Mouse (Mus musculus) heart, postnatal 4 days (tissue): ENCODE measurements around the gene Fam173b. TPM values are rescaled to one million over a fixed set of nuclear protein-coding genes. Genes with fewer than 3 reads are reported as not detected.
A peak's percentile ranks its signal among the peaks of the same experiment; 100 is the strongest.
"Not testable (repeated sequence)": the region's sequence is repeated elsewhere in the genome, so short reads cannot be mapped to it uniquely, and the experiment has no call there.

Source experiments
- DNase-seq: peaks from one replicate; pipeline ENCODE4 v3.0.0; 2021
- total RNA-seq, 2 experiments: library from RNA; stranded (reverse); gene quantifications; 2 replicates each; pipeline ENCODE4 v1.2.3; 2021

Gene Fam173b
- 10 to 100 TPM; 17.1 to 18.6 TPM for total RNA-seq

DNA sequence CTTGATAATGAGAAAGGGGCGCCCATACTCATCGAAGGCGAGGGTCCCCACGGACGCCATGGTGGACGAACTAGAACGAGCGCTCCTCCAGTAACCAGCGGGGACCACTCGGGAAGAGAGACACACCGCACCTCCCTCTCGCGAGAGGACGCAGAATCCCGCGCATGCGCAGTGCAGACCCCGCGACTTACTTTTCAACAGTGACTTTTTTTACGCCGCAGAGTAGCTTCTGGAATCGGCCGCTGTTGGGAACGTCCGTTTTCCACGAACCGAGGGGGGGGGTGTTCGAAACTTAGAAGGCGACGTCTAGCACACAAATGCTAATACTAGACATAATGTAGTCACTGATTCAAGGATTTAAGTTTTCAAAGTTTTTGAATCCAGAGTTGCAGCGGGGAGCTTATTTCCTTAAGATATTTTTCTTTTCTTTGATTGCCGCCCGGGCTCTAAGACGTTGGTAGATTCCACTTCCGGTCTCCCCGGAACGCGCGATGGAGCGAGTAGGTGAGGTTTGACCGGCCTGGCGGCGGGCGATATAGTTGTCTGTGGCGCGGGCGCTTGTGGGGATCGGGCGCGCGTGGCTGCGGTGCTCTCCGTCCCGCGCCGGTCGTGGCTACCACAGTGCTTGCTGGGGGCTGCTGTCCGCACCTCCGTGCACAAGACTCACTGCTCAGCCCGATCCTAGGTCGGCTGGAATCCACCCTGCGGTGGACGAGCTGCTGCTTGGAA is at the start of gene Fam173b, which contains the start of gene Cct5:
Gene Fam173b, plus strand, starts transcription at position 207 of the 729 bp plus-strand sequence.
Gene Cct5, minus strand, starts transcription at position 159 of the 729 bp plus-strand sequence.
- peak; percentile 99 for DNase-seq

- DNase-seq: no peak
Measured at GRCm38 (mm10) chr15:31554855-31555254, 46.8 kb upstream of the Fam173b start.

GRCm38 (mm10) chr15:31561390-31561789 is 40.3 kb upstream of the Fam173b start:
- DNase-seq: no peak

- no peak for DNase-seq
Measured at GRCm38 (mm10) chr15:31561976-31562375, 39.7 kb upstream of the Fam173b start.

- DNase-seq: no peak
Measured at GRCm38 (mm10) chr15:31562847-31563246, 38.8 kb upstream of the Fam173b start.

DNA sequence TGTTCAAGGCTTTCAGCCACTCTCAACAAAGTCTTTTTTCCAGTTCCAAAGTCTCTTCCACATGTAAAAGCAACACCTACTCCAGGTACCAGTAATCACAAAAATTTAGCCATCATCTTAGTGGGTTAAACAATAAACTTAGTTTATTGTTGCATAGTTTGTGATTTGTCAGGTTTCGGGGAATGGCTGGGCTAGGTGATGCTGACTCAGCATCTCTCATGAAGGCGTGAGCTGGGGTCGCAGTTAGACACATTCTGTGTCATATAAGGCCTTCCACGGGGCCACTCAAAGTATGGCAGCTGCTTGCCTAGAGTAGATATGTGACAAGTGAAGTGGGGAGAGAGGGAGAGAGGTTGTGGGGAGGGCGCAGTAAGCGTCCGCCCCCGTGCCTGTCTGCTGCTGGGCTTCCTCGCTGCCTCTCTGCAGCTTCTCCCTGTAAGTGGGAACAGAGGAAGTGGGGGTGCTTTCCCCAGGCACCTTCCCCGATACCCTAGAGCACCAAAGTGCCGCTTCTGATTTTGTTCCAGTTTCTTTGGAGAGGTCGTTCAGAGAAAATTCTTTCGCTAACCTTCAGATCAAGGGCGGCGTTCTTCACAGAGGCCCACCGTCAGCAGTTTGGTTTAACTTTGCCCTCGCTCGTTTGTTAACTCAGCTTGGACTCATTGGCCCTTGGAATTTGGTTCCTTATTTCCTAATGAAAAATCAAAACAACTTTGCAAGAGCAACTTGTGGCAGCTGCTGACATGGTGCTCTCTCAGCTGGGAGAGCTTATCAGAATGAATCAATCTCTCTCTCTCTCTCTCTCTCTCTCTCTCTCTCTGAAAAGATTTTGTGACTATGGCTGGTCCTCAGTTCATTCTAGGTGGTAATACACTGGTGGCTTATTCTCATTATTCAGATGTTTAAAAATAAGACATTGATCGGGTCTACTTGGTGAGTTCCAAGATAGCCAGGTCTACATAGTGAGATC is 37.8 kb upstream of the Fam173b start:
- no peak for DNase-seq

DNA sequence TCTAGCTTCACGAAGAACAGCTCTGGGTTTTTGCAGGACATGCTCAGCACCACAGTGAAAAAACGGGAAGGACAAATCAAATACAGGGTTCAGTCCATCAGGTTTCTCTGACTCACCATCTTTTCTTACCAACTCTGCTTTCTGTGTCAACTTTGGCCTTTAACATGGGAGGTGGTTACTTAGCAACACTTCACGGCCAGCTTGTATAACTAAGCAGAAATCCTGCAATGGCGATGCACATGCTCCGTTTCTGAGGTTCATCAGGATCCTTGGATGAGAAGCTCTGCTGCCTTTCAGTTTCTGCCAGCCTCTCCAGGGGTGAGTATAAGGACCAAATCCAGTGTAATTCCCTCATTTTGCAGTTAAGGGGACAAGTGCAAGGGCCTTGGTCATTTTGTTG is 36.5 kb upstream of the Fam173b start, which contains the start of gene Cmbl:
Gene Cmbl, plus strand, starts transcription at position 206 of the 400 bp plus-strand sequence.
- DNase-seq: no peak

- DNase-seq: no peak
Measured at GRCm38 (mm10) chr15:31565786-31566185, 35.9 kb upstream of the Fam173b start.

- no peak for DNase-seq
Measured at GRCm38 (mm10) chr15:31567431-31567830, 34.2 kb upstream of the Fam173b start.

GRCm38 (mm10) chr15:31568581-31568996 is 33.1 kb upstream of the Fam173b start:
- DNase-seq: peak; percentile 75

DNA sequence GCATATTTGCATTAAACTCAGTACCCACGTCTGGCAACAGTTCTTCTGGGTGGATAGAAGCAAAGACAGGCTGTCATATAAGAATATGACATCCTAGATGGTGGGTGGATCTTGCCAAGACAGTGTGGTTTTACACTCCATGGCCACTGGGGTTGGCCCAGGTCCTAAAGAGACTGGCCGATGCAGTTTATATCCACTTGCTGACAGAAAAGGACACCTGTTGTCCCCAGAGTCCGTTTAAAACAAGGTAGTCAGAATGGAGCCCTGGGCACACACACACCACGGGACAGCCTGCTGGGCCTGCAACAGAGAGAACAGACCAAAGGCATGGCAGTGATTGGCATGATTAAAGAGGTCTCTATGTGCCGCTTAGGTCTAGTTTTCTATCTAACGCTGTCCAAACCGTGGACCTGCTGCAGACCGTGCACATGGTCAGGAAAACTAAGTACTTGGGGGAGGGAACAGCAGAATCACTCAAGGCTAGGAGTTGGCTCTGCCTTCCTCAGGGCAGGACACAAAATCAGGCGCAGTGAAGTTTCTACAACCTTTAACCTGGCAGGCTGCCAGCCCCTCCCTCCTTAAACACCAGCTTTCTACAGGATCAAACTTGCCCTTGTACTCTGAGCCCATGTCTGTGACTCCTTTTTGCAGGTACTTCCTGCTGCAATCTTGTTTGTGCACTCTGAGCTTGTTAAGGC is 32.2 kb upstream of the Fam173b start:
- no peak for DNase-seq

DNA sequence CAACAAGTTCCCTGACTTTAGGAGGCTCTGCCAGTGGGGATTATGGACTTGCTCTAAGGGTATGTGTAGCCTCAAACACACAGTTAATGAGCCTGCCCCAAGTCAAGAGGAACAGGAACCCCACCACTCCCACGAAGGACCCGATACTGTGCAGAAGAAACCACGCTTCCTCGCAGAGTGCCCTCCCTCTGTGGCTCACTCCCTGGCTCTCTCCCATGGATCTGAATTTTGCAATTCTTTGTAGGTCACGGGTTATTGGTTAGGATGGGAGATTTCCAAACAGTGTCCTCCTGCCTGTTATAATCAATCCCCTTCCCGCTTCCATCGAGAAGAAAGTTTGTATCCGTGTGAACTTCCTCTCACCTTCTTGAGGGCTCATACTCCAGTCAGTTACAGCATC is 30.7 kb upstream of the Fam173b start:
- DNase-seq: no peak

DNA sequence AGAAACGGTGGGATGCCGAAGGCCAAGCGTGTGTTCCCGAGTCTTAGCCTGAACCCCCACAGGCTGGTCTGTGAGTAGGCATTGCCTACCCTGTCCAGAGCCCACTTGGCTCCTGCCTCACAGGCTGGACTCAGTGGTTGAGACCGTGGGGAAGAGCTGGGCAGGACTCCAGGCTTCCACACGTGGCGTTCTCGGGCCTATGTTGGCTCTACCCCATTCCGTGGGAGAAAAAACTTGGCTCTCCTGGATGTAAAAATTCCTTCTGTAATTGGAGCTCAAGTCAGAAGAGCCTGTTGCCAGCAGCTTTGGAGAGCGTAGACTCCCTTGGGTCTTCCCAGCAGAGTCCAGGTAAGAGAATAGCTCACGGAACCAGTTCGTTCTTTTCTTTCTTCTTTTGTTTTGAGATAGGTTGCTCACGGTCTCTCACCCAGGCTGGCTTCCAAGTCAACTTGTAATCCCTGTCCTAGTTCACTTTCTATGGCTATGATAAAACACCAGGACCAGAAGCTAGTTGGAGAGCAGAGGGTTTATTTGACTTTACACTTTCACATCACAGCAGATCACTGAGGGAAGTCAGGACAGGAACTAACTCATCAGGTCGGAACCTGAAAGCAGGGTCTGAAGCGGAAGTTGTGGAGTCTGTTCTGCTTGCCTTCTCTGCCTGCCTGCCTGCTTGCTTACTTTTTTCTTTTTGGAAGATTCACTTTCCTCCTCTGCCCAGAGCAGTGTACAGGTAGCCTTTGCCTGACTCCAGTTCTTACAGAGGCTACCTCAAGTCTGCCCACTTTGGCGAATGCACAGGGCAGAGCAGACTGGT is 29.5 kb upstream of the Fam173b start:
- peak; percentile 42 for DNase-seq

- no peak for DNase-seq
Measured at GRCm38 (mm10) chr15:31573287-31573686, 28.4 kb upstream of the Fam173b start.

GRCm38 (mm10) chr15:31573692-31574091 is 28.0 kb upstream of the Fam173b start:
- no peak for DNase-seq

- DNase-seq: no peak
Measured at GRCm38 (mm10) chr15:31576076-31576475, 25.6 kb upstream of the Fam173b start.

GRCm38 (mm10) chr15:31581086-31581485 is 20.6 kb upstream of the Fam173b start:
- not testable (repeated sequence) for DNase-seq

- DNase-seq: no peak
Measured at GRCm38 (mm10) chr15:31583304-31584085, 18.2 kb upstream of the Fam173b start.

GRCm38 (mm10) chr15:31585238-31585637 is 16.4 kb upstream of the Fam173b start:
- no peak for DNase-seq

- DNase-seq: no peak
Measured at GRCm38 (mm10) chr15:31586088-31586487, 15.6 kb upstream of the Fam173b start.

- peak; percentile 93 for DNase-seq
Measured at GRCm38 (mm10) chr15:31586519-31586918, 15.1 kb upstream of the Fam173b start.
